Mouse (Mus musculus) neural tube, postnatal 0 days (tissue): ENCODE results near the gene Nup98. TPM values are rescaled to one million over a fixed set of nuclear protein-coding genes. Genes with fewer than 3 reads are reported as not detected.

Experiments
- polyA plus RNA-seq: library from polyadenylated mRNA; unstranded; fragments of >200 nt; fragmentation: Nextera tagmentation; extraction: Ambion mirVana; gene quantifications from 2 replicates; pipeline ENCODE4 v1.2.1, GENCODE M21; 2015

The Nup98 gene
- 11.5 and 12.6 TPM in 2 replicates for polyA plus RNA-seq

GRCm38 (mm10) chr7:102209756-102210721 is at the start of gene Nup98, which contains the start of gene Pgap2:
Gene Nup98, minus strand, starts transcription at chr7:102210176.
Gene Pgap2, plus strand, starts transcription at chr7:102210208.

GRCm38 (mm10) chr7:102255954-102256353 is 46.0 kb upstream of the Nup98 start, which contains the start of gene Rhog:
Gene Rhog, minus strand, starts transcription at chr7:102256054.

GRCm38 (mm10) chr7:102116579-102117331 is 93.2 kb downstream of the Nup98 start, which contains the start of gene Chrna10:
Gene Chrna10, minus strand, starts transcription at chr7:102116828.

GRCm38 (mm10) chr7:102109171-102109570 is 100.8 kb downstream of the Nup98 start, which contains the start of gene Art5:
Gene Art5, minus strand, starts transcription at chr7:102109489.

GRCm38 (mm10) chr7:102101487-102101886 is 108.5 kb downstream of the Nup98 start, which contains the start of gene Art1:
Gene Art1, plus strand, starts transcription at chr7:102101743.

GRCm38 (mm10) chr7:102082816-102083215 is 127.2 kb downstream of the Nup98 start, which contains the start of gene Trpc2:
Gene Trpc2, plus strand, starts transcription at chr7:102083116.

Other genes starting within 250 kb of the Nup98 start
- gene Il18bp, start 191.5 kb downstream of the Nup98 start, polyA plus RNA-seq, result 2.7 and 2.9 TPM in 2 replicates
- gene Rnf121, start 144.7 kb downstream of the Nup98 start, polyA plus RNA-seq, result 27.7 and 28.9 TPM in 2 replicates
- gene Xndc1, start 144.7 kb downstream of the Nup98 start, polyA plus RNA-seq, result 17.4 and 22.7 TPM in 2 replicates
- 0.59 and 0.78 TPM in 2 replicates for gene Xntrpc, start 144.5 kb downstream of the Nup98 start, polyA plus RNA-seq
- gene Trpc2, start 127.1 kb downstream of the Nup98 start, polyA plus RNA-seq, result 0.08 TPM in 1 of 2 replicates, not detected in the other
- gene Art1, start 108.4 kb downstream of the Nup98 start, polyA plus RNA-seq, result 0.22 and 0.27 TPM in 2 replicates
- 0.23 and 0.93 TPM in 2 replicates for gene Art5, start 100.7 kb downstream of the Nup98 start, polyA plus RNA-seq
- 0.09 TPM in 1 of 2 replicates, not detected in the other for gene Chrna10, start 93.3 kb downstream of the Nup98 start, polyA plus RNA-seq
- 69.0 and 69.2 TPM in 2 replicates for gene Pgap2, start within 50 bp of the Nup98 start, polyA plus RNA-seq
- 23.8 and 27.4 TPM in 2 replicates for gene Rhog, start 45.9 kb upstream of the Nup98 start, polyA plus RNA-seq
- gene Stim1, start 57.6 kb upstream of the Nup98 start, polyA plus RNA-seq, result 18.0 TPM in 2 replicates
- 23.1 and 26.0 TPM in 2 replicates for gene Rrm1, start 231.5 kb upstream of the Nup98 start, polyA plus RNA-seq